Mouse (Mus musculus): ENCODE results near the gene Smim26.
"Not testable (repeated sequence)": the region's sequence is repeated elsewhere in the genome, so short reads cannot be mapped to it uniquely, and the experiment has no call there.

Smim26 gene

GRCm38 (mm10) chr2:144593951-144594651 is at the start of gene Smim26:
Gene Smim26, plus strand, starts transcription at chr2:144594054.
- DNase-seq, result peak; percentile 78

DNA sequence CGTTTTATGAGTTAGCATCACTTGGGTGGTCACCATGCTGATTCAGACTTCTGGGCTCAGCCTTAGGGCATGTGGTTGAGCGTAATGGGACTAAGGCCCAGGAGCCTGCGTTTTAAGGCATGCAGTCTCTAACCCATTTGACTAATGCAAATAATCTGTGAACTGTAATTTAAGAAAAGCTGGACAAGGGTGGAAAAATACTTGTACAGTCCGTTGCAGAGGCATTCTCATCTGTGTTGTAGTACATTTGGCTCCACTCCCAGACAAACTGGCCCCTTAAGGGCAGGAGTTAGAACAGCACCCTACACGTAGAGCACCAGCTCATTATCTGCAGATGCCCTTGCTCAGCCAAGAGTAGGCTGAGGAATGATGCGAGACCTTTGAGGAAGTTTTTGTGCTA is 49.2 kb upstream of the Smim26 start:
- no peak for DNase-seq

DNA sequence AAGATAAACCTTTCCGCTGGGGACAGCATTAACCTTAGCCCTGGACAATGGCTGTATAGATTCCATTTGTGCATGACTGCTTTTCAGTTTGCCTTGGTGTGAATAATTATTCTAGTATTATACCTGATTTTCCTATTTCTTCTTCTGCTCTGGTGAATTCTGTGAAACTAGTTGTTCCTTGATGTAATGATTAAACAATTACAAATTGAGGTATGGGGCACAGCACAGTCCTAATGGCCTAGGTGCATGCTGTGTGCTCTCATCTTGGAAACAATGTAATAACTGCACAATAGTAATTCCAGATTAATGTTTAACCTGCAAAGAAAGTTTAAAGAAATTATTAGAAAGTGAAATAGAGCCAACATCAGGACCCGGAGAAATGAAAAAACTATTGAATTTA is 48.8 kb upstream of the Smim26 start:
- no peak for DNase-seq

DNA sequence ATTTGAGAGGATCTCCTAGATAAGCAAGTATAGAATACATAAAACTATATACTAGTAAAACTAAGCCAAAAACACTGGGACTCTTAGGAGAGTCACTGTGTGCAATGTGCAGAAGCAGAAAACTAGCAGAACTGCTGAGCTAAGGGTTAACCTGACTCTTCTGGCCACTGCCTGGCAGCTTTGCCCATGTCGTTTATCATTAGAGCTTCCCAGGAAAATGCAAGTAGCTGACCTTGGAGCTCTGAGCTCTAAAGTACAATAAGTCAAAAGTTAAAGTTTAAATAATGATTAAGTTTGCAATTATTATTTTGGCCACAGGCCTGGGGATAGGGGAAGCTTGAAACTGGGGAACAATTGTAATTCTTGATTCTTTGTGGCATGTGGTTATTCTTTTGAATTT is 48.4 kb upstream of the Smim26 start:
- DNase-seq, result no peak

GRCm38 (mm10) chr2:144547559-144547958 is 46.3 kb upstream of the Smim26 start:
- no peak for DNase-seq

DNA sequence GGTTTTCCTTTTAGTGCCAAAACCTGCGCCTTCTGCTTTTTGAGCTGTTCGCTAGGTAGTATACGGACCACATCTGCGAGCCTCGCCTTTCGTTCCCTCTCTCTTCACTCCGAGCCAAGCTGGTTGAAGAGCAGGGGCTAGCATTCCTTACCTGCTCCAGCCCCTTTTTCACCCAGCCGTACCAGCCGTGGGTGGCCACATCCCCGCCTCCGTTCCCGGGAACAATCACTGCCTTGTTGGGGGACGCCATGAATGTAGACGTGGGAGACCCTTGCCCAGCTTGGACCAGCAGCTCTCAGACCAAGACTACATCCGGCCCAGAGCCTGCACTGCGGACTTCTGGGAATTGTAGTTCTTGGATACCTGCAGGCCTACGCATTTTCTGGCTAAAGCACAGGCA is 43.3 kb upstream of the Smim26 start, which contains the start of gene Rbbp9:
TSS of gene Rbbp9 (minus strand) at position 341 of the 400 bp plus-strand sequence.
- DNase-seq, result peak; percentile 61

DNA sequence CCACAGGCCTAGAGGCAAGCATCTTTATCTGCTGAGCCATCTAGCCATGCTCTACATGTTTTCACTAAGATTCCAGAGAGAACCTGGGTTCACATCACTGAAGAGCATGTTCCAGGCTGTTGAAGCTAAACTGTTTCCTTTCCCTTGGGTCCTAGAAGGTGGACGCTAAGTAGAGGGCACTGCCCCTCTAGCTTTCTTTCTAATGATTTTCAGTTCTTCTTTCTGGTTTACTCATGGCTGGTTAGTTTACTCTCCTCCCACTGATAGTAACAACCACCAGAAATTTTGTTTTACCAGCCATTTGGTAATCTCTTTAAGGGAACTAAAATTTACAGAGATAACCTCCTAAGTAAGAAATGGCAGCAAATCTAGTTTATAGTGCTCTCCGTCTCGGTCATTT is 39.9 kb upstream of the Smim26 start:
- DNase-seq, result no peak

- no peak for DNase-seq
These were observed 38.5 kb upstream of the Smim26 start for GRCm38 (mm10) chr2:144555286-144555819.

DNA sequence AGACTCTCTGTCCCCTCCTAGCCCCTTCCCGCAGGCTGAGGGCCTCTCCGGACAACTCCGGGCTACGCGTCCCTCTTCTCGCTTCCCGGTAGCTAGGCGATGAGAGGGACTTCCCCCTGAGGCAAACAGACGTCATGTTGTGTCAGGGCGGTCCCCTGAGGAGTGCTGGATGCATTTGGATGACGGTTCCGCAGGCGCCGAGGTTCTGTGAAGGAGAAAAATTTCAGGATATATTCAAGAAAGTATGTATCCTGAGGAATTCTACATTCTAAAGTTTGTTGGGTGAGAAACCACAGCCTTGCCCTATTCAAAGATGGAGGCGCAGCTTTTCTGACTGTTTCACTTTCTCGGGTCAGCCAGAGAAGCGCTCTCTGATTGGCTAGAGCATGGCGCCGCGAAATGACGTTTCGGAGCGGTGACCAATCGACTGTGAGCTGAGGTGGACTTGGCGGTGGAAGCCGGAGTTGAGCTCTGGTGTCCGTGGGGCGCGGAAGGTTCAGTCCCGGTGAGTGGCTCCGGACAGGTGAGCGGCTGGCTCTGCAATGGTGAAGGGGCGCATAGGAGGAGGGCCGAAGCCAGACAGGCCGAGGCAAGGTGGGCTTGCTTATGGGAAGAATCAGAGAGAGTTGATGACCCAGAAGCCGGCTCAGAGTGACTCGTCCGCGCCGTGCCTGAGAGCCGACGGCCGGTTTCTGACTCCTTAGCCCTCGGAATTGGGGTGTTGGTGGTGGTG is 37.9 kb upstream of the Smim26 start, which contains the start of gene Sec23b:
TSS of gene Sec23b (plus strand) at position 410 of the 733 bp plus-strand sequence.
- DNase-seq, result peak; percentile 95

- DNase-seq, result no peak
These were observed 5.1 kb upstream of the Smim26 start for GRCm38 (mm10) chr2:144588723-144589122.

DNA sequence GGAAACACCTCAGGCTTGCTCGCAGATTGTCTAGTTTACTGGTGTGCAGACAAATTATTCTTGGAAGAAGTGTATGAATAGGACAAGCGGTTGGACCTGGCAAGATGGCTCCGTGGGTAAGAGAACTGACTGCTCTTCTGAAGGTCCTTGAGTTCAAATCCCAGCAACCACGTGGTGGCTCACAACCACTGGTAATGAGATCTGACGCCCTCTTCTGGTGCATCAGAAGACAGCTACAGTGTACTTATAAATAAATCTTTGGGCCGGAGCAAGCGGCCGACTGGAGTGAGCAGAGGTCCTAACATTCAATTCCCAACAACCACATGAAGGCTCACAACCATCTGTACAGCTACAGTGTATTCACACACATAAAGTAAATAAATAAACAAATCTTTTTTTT is 818 bp upstream of the Smim26 start:
- not testable (repeated sequence) for DNase-seq

DNA sequence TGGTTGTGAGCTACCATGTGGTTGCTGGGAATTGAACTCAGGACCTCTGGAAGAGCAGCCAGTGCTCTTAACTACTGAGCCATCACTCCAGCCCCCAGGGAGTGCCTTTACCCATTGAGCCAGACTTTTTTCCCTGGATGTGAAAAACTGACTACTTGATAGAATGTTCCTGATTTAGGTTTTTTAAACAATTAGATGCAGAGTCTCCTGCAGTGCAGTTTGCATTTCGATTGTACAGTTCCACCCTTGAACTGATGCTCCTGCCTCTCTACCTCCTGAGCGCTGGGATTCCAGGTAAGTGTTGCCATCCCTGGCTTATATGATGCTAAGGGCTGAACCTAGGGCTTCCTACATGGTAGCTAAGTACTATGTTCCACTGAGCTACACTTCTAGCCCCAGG is 4.2 kb downstream of the Smim26 start:
- no peak for DNase-seq

DNA sequence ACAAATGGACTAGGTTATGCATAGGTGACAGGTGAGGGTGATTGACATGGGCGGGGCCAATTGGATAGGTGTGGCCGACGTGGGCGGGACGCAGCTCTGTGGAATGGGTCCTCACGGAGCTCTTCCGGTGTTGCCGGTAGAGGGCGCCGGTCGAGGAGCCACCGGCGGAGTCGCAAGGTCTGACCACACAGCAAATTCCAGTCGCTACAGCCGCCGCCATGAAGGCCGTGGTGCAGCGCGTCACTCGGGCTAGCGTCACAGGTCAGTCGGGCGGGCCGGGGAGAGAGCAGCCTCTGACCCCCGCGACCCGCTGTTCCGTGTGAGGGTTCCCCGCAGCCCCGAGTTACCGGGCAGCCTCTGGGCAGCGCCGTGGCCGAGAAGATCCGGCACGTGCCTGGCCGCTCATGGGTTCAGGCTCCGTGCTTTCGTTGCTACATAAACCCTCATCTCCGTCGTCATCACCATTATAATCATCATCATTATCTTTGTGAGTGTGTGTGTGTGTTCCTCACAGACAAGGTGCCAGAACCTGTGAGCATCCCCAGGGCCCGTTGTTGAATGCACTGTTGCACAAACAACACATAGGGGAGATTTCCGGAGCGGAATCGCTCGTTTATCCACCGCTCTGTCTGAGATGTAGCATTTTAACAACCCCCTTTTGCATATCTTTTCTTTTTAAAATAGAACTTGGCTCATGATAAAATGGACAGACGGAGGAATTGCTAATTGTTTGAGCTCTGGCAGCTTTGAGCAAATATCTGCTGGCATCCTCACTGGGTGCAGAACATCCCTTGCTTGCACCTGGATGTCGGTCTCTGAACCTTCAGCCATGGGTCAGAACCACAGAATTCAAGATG is 6.2 kb downstream of the Smim26 start, which contains the start of gene Dtd1:
TSS of gene Dtd1 (plus strand) at position 67 of the 857 bp plus-strand sequence.
- DNase-seq, result peak; percentile 92

- no peak for DNase-seq
These were observed 7.7 kb downstream of the Smim26 start for GRCm38 (mm10) chr2:144601576-144601975.

- no peak for DNase-seq
These were observed 20.1 kb downstream of the Smim26 start for GRCm38 (mm10) chr2:144613956-144614355.

DNA sequence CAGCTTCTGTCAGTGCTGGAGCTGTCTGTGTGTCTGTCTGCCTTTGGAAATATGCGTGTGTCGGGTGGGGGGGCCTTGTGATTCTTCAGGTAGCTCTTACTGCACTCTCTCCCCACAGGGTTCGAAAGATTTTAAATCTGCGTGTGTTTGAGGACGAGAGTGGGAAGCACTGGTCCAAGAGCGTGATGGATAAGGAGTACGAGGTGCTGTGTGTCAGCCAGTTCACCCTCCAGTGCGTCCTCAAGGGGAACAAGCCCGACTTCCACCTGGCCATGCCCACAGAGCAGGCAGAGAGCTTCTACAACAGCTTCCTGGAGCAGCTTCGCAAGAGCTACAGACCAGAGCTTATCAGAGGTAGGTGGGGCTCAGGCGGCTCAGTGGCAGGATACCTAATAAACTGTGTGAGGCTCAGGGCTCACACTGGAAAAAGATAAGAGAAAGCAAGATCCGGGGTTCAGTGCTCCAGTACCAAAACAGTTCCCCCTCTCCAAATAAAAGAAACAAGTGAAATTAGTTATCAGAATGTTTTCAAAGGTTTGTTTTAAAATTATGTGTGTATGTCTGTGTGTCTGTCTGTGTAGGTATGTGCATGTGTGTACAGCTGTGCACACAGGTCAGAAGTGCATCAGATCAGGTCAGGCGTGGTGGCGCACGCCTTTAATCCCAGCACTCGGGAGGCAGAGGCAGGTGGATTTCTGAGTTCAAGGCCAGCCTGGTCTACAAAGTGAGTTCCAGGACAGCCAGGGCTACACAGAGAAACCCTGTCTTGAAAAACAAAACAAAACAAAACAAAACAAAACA is 23.4 kb downstream of the Smim26 start:
- DNase-seq, result no peak

- DNase-seq, result peak; percentile 35
These were observed 27.6 kb downstream of the Smim26 start for GRCm38 (mm10) chr2:144621491-144621890.

DNA sequence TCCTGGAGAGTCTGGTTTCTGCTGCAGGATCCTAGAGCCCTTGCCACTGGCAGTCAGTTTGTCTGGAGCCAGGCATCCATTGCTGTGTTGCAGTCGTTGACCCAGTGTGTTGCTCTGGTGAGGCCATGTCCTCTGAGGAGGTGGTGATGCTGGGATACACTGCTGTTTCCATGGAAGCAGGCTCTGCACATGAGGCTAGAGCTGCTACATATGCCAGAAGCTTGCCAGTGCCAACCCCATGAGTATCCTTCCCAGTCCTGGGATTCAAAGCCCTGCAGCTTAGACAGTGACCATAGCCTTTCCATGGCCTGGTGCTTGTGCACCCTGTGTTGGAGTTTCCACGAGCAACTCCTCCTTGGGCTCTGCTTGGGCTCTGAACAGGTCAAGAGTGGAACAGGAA is 39.7 kb downstream of the Smim26 start:
- DNase-seq, result no peak

- DNase-seq, result no peak
These were observed 40.4 kb downstream of the Smim26 start for GRCm38 (mm10) chr2:144634231-144634630.

DNA sequence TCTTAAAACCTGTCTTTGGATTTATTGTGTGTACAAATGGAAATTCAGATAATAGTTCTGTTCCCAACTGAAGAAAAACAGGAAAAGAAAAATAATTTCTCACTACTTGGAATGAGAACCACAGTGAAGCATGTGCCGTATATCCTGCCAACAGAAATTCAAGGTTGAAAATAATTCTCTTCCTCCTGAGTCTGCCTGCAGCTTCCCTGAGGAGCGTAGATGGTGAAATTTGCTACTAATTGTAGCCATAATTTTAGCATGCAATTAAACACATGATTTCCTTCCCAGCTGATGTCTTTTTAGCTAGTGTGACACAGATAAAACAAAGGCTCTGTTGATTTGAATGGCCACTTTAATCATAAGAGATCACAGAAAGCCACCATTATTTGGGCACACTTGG is 40.9 kb downstream of the Smim26 start:
- no peak for DNase-seq

- DNase-seq, result peak; percentile 61
These were observed 41.9 kb downstream of the Smim26 start for GRCm38 (mm10) chr2:144635644-144636320.
